Mouse (Mus musculus) neural tube, embryonic 15.5 days (tissue): ENCODE measurements at regions not wholly inside any gene's neighbourhood (a gene's known extent, or its start where the extent isn't known, plus 50 kb on each side); places are given as distances from the start of the nearest gene placed in this dataset.

Experiments
- ATAC-seq: fragments of 200-750 bp; cut with Nextera tagmentation; 2 replicates; pipeline ENCODE4 v1.8.0; 2017; ENCODE audit warnings: mild to moderate bottlenecking, moderate TSS enrichment, moderate library complexity; ENCODE audit not compliant: low FRiP score
- H3K27ac ChIP-seq: fragments of 300-500 bp; sonication (generic); replicated peaks from 2 replicates; pipeline ENCODE4 v1.5.1; 2015; ENCODE audit warnings: mild to moderate bottlenecking, inconsistent platforms
- H3K27me3 ChIP-seq: fragments of 300-500 bp; sonication (generic); replicated peaks from 2 replicates; pipeline ENCODE4 v1.6.1; 2015; ENCODE audit warnings: inconsistent platforms
- H3K36me3 ChIP-seq: fragments of 300-500 bp; sonication (generic); 2 replicates; pipeline ENCODE4 v1.6.1; 2015; ENCODE audit warnings: inconsistent platforms
- H3K4me1 ChIP-seq: fragments of 300-500 bp; sonication (generic); 2 replicates; pipeline ENCODE4 v1.6.1; 2015; ENCODE audit warnings: inconsistent platforms
- H3K4me2 ChIP-seq: fragments of 300-500 bp; sonication (generic); 2 replicates; pipeline ENCODE4 v1.6.1; 2015; ENCODE audit warnings: inconsistent platforms, mild to moderate bottlenecking, moderate library complexity
- H3K4me3 ChIP-seq: fragments of 300-500 bp; sonication (generic); replicated peaks from 2 replicates; pipeline ENCODE4 v1.5.1; 2015; ENCODE audit warnings: mild to moderate bottlenecking, inconsistent platforms
- H3K9ac ChIP-seq: fragments of 300-500 bp; sonication (generic); replicated peaks from 2 replicates; pipeline ENCODE4 v1.6.1; 2015; ENCODE audit warnings: mild to moderate bottlenecking, inconsistent platforms
- H3K9me3 ChIP-seq: fragments of 300-500 bp; sonication (generic); replicated peaks from 2 replicates; pipeline ENCODE4 v1.6.1; 2016; ENCODE audit warnings: inconsistent platforms
- WGBS: fragments of 180-500 bp; shearing (Covaris S2); methylation state at CpG from one replicate; pipeline ENCODE4 v1.1.7; 2015; ENCODE audit warnings: mixed read lengths; 5-methylcytosine and 5-hydroxymethylcytosine counted together

DNA sequence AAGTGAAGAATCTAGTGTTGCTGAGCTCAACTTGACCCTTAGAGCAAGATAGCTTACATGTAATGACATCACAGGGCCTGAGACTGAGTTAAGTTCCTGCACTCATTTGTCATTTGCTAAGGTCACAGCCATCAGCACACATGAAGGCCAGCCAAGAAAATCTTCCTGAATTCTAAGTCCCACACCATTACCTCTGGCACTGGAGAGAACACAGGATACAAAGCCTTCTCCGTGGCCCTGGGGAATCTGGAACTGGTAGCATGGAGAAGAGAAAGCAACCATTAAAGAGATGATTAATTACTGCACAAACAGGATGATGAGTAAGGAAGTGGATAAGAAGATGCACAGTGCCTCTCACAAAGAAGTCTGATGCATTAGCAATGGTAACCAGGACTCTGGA lies 232.0 kb downstream of the Wdr72 start:
- no peak overlapping the region for H3K9ac ChIP-seq
- no peak overlapping the region for H3K27ac ChIP-seq
- no peaks in the 10 kb centered on the region for H3K36me3 ChIP-seq
- H3K4me1 ChIP-seq, result no peaks in the 10 kb centered on the region
- H3K9me3 ChIP-seq, result no peaks in the 10 kb centered on the region
- no peak overlapping the region for H3K4me3 ChIP-seq
- WGBS, result 79% methylated on average over 1 of the region's 1 CpGs
- no peak for ATAC-seq
- H3K4me2 ChIP-seq, result no peak overlapping the region
- H3K27me3 ChIP-seq, result no peaks in the 10 kb centered on the region

DNA sequence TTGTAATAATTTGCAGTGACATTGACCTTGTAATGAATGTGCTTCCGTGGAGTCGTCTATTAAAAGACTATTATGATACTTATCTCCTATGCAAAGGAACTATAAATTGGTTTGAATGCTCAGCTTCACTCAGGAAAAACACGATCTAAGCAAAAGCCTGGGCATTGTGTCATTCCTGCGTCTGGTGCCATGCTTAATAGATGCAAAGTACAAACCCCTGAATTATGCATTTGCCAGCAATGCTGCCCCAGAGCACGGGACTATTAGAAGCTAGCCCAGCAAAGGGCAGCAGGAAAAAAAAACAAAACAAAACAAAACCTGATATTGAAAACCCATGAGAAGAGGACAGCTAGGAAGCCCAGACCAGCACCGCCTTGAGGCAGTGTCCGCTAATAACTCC lies 234.9 kb downstream of the Wdr72 start:
- Histone ChIP-seq H3K36me3 (no peaks in the 10 kb centered on the region), H3K27ac (no peak overlapping the region), H3K4me1 (no peaks in the 10 kb centered on the region), H3K9ac (no peak overlapping the region), H3K9me3 (no peaks in the 10 kb centered on the region), H3K4me2 (no peak overlapping the region), H3K27me3 (no peaks in the 10 kb centered on the region), H3K4me3 (no peak overlapping the region)
- no peak for ATAC-seq
- 53% methylated on average over 7 of the region's 7 CpGs for WGBS

DNA sequence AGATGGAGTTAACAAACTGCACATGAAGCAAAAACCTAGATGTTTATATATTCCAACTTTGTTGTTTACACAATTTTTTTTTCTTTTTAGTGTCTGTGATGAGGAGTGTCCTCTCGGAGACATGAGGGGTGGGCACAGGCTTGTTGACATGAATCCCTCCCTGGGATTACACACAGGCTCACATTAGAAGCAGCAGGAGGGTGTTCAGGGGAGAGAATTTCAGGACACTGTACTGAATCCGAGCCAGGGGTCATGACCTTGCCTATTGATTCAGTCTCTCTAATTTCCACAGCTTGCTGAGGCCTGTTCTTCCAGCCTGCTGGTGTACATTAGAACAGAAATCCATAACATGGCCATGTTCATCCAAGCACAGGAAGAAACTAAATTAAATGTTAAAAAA lies 238.6 kb downstream of the Wdr72 start:
- no peak overlapping the region for H3K4me2 ChIP-seq
- H3K36me3 ChIP-seq, result no peaks in the 10 kb centered on the region
- H3K9ac ChIP-seq, result no peak overlapping the region
- H3K4me1 ChIP-seq, result no peaks in the 10 kb centered on the region
- H3K27ac ChIP-seq, result no peak overlapping the region
- H3K9me3 ChIP-seq, result no peaks in the 10 kb centered on the region
- ATAC-seq, result no peak
- no peak overlapping the region for H3K4me3 ChIP-seq
- 38% methylated on average over 2 of the region's 2 CpGs for WGBS
- no peaks in the 10 kb centered on the region for H3K27me3 ChIP-seq

GRCm38 (mm10) chr9:74365930-74366438 lies 255.8 kb downstream of the Wdr72 start:
- 13% methylated on average over 3 of the region's 3 CpGs for WGBS
- H3K4me2 ChIP-seq, result no peak overlapping the region
- no peak for ATAC-seq
- no peaks in the 10 kb centered on the region for H3K27me3 ChIP-seq
- no peaks in the 10 kb centered on the region for H3K4me1 ChIP-seq
- no peak overlapping the region for H3K4me3 ChIP-seq
- no peaks in the 10 kb centered on the region for H3K36me3 ChIP-seq
- H3K9ac ChIP-seq, result no peak overlapping the region
- H3K9me3 ChIP-seq, result no peaks in the 10 kb centered on the region
- H3K27ac ChIP-seq, result no peak overlapping the region

DNA sequence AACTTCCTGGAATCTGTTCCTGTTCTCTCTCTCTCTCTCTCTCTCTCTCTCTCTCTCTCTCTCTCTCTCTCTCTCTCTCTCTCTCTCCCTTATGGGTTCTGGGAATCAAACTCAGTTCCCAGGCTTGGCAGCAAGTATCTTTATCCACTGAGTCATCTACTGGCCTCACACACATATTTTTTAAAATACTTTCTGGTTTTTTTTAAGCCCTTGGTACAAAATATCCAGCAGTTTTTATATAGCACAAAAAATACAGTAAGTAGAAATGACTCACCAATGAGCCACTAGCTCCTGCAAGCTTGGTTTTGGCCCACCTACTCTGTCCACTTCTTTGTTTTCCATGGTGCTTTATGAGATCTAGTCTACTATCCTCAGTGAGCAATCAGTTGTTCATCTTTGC lies 266.0 kb downstream of the Wdr72 start:
- Histone ChIP-seq H3K9ac (no peak overlapping the region), H3K9me3 (no peaks in the 10 kb centered on the region), H3K27me3 (no peaks in the 10 kb centered on the region), H3K4me1 (no peaks in the 10 kb centered on the region), H3K4me3 (no peak overlapping the region), H3K4me2 (no peak overlapping the region), H3K27ac (no peak overlapping the region), H3K36me3 (no peaks in the 10 kb centered on the region)
- ATAC-seq, result no peak

DNA sequence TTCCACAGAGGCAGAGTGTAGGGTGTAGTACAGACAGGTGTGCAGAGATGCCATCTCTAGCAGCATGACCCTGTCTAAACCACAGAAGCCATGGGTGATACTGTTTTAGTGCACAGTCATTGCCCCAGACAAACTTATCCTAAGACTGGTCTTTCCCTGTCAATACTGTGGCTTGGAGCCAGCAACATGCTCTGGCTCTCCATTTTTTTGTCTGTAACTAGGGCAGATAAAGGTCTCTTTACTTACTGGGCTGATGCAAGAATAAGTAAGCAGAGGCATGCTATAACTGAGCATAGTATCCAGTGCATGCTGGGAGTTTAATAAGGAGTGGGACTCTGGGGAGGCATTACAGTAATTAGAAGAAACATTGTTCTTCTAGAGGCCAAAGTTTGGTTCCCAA lies 267.0 kb downstream of the Wdr72 start:
- no peak overlapping the region for H3K27ac ChIP-seq
- H3K27me3 ChIP-seq, result no peaks in the 10 kb centered on the region
- H3K9me3 ChIP-seq, result no peaks in the 10 kb centered on the region
- no peak for ATAC-seq
- no peak overlapping the region for H3K9ac ChIP-seq
- no peak overlapping the region for H3K4me2 ChIP-seq
- no peaks in the 10 kb centered on the region for H3K36me3 ChIP-seq
- no peak overlapping the region for H3K4me3 ChIP-seq
- H3K4me1 ChIP-seq, result no peaks in the 10 kb centered on the region

DNA sequence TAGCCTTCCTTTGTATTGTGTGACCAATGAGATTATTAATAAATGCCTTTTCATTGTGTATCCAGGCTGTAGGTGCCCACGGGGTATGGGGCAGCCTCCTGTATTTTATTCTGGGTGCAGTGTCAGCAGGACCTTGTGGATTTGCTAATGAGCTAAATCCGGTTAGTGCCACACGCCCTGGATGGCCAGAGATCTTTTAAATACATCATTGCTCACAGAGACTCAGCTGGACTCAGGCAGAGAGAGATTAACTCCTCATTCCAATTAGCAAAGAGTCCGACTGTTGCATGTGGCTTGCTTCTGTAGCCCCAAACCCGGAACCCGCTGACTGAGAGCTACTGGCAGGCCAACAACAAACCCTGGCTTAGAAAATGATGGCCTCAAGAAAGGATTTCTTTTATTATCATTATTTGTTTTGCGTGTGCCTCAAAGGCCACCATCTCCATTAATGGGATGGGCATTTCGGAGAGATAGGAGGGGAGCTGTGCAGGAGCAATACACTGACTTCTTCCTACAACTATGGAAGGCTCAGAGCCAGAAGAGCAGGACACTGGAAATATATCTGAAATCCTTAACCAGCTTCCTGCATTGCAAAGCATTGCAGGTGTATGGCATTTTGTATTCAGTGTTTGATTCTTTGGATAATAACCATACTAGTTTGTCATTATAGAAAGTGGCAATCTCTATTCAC lies 274.2 kb downstream of the Wdr72 start:
- no peak for ATAC-seq
- Histone ChIP-seq H3K4me3 (no peak overlapping the region), H3K27ac (no peak overlapping the region), H3K9me3 (no peaks in the 10 kb centered on the region), H3K9ac (no peak overlapping the region), H3K27me3 (no peaks in the 10 kb centered on the region), H3K4me2 (no peak overlapping the region), H3K4me1 (no peaks in the 10 kb centered on the region), H3K36me3 (no peaks in the 10 kb centered on the region)
- 66% methylated on average over 8 of the region's 8 CpGs for WGBS

DNA sequence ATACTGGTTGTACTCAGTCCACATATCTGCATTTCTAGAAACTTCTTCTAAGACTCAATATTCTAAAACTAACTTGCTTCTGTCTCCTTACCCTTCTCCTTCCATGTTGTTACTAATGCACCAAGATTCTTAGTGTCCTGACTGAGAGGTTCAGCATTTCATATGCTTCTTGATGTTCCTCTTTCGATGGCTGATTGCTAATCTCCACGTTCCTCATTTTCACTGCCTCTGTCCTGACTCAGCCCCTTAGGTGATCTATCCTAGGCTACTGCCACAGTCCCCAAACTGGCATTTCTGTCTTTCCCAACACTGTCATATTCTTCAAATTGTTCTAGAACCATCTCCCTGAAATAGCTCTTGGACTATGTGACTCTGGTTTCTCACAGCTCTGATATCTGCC lies 315.4 kb downstream of the Wdr72 start:
- no peaks in the 10 kb centered on the region for H3K9me3 ChIP-seq
- H3K27me3 ChIP-seq, result no peaks in the 10 kb centered on the region
- no peak overlapping the region for H3K4me3 ChIP-seq
- no peak overlapping the region for H3K27ac ChIP-seq
- H3K4me1 ChIP-seq, result no peaks in the 10 kb centered on the region
- no peak for ATAC-seq
- no peaks in the 10 kb centered on the region for H3K36me3 ChIP-seq
- H3K4me2 ChIP-seq, result no peak overlapping the region
- no peak overlapping the region for H3K9ac ChIP-seq
- WGBS, result 87% methylated on average over 2 of the region's 2 CpGs

GRCm38 (mm10) chr9:74449981-74450380 lies 339.8 kb downstream of the Wdr72 start:
- ATAC-seq, result no peak
- Histone ChIP-seq H3K27ac (no peak overlapping the region), H3K9ac (no peak overlapping the region), H3K4me3 (no peak overlapping the region), H3K36me3 (no peaks in the 10 kb centered on the region), H3K9me3 (no peaks in the 10 kb centered on the region), H3K27me3 (no peaks in the 10 kb centered on the region), H3K4me1 (no peaks in the 10 kb centered on the region), H3K4me2 (no peak overlapping the region)
- WGBS, result 46% methylated on average over 5 of the region's 5 CpGs

DNA sequence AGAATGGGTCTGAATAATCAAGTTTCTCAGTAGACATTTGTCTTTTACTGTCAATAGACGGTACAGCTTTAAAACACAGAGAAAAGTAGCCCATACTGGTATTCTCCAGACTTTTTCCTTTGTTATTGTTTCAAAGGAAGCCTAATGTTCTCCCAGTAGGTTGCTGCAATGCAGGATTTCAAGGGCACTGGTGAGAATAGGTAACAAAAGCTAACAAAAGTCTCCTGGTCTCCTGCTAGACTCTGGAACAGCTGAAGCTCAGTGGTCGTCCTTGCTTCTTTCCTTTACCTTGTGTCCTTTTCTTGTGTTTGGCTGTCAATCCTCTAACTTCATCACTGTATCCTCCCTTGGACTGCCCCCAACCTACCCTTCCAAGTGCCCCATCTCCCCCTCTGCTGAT lies 350.9 kb downstream of the Wdr72 start:
- no peak overlapping the region for H3K9ac ChIP-seq
- WGBS, result 19% methylated on average over 2 of the region's 2 CpGs
- no peaks in the 10 kb centered on the region for H3K9me3 ChIP-seq
- H3K27ac ChIP-seq, result no peak overlapping the region
- no peaks in the 10 kb centered on the region for H3K36me3 ChIP-seq
- no peak for ATAC-seq
- no peak overlapping the region for H3K4me3 ChIP-seq
- H3K4me2 ChIP-seq, result no peak overlapping the region
- H3K27me3 ChIP-seq, result no peaks in the 10 kb centered on the region
- no peaks in the 10 kb centered on the region for H3K4me1 ChIP-seq

DNA sequence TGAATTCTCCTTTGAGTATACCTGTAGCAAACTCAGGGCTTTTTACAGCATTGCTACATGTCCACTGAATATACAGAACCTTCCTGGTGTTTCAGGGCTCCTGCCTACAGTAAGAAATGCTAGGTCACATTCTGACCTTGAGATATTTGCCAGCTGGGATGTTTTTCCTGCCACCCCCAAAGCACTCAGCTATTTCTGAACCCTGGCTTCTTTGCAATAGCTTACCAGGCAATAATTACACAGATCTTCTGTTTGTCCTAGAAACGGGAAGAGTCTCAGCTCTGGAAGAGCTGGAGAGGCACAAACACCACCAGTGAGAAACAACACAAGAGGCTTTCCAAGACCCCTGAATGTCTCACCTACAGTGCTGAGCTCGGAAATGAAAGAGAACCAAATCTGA lies 366.7 kb downstream of the Wdr72 start:
- Histone ChIP-seq H3K27ac (no peak overlapping the region), H3K27me3 (no peaks in the 10 kb centered on the region), H3K4me3 (no peak overlapping the region), H3K4me2 (no peak overlapping the region), H3K4me1 (peaks cover 5% of the 10 kb centered on the region; the same call in 1 of the 2 replicates), H3K36me3 (no peaks in the 10 kb centered on the region), H3K9me3 (no peaks in the 10 kb centered on the region), H3K9ac (no peak overlapping the region)
- no peak for ATAC-seq
- 72% methylated on average over 2 of the region's 2 CpGs for WGBS

DNA sequence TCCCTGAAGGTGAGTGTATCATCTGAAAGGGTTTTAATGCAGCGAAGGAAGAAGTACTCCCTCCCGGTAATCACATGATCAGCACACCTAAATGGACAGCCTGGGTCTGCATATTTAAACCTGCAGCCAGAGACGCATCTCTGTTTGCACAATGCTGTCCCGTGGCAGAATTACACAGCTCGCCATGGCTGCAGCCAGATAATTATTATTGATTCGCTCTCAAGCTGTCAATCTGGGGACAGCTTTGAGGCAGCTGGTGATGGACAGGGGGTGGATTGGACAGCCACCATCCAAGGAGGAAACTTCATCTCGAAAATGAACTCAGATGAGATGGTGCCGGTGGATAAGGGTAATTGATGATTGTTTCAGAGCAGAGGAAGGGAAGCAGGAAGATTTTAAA lies 369.1 kb downstream of the Wdr72 start:
- no peak for ATAC-seq
- Histone ChIP-seq H3K36me3 (no peaks in the 10 kb centered on the region), H3K27me3 (no peaks in the 10 kb centered on the region), H3K27ac (no peak overlapping the region), H3K9me3 (no peaks in the 10 kb centered on the region), H3K4me2 (peak overlapping the region; percentile 28), H3K4me3 (no peak overlapping the region), H3K4me1 (peaks cover 5% of the 10 kb centered on the region; the same call in 1 of the 2 replicates), H3K9ac (no peak overlapping the region)
- WGBS, result 42% methylated on average over 8 of the region's 8 CpGs

- H3K9me3 ChIP-seq, result no peaks in the 10 kb centered on the region
- H3K27me3 ChIP-seq, result no peaks in the 10 kb centered on the region
- H3K9ac ChIP-seq, result no peak overlapping the region
- no peak for ATAC-seq
- 80% methylated on average over 2 of the region's 2 CpGs for WGBS
- H3K4me2 ChIP-seq, result no peak overlapping the region
- H3K4me1 ChIP-seq, result no peaks in the 10 kb centered on the region
- H3K27ac ChIP-seq, result no peak overlapping the region
- no peak overlapping the region for H3K4me3 ChIP-seq
- no peaks in the 10 kb centered on the region for H3K36me3 ChIP-seq
Measured at GRCm38 (mm10) chr9:74513887-74514286, 347.8 kb upstream of the Onecut1 start.
